Mouse (Mus musculus) hindbrain, embryonic 13.5 days (tissue): ENCODE measurements around the gene Triml1. TPM values are rescaled to one million over a fixed set of nuclear protein-coding genes. Genes with fewer than 3 reads are reported as not detected.

ENCODE experiments used
- polyA plus RNA-seq: library from polyadenylated mRNA; unstranded; fragments of >200 nt; fragmentation: Nextera tagmentation; extraction: Ambion mirVana; gene quantifications from 2 replicates; pipeline ENCODE4 v1.2.1, GENCODE M21; 2015

The Triml1 gene
- polyA plus RNA-seq, 1 experiment from 2014 or later: not detected

Other genes with a start within 250 kb of the Triml1 start
- gene Triml2, start 39.1 kb upstream of the Triml1 start, polyA plus RNA-seq: not detected in 2 replicates
- gene Zfp42, start 165.5 kb upstream of the Triml1 start, polyA plus RNA-seq: not detected in 2 replicates